ENCODE assay signal across 29 mouse cellular contexts in the genomic region with DNA sequence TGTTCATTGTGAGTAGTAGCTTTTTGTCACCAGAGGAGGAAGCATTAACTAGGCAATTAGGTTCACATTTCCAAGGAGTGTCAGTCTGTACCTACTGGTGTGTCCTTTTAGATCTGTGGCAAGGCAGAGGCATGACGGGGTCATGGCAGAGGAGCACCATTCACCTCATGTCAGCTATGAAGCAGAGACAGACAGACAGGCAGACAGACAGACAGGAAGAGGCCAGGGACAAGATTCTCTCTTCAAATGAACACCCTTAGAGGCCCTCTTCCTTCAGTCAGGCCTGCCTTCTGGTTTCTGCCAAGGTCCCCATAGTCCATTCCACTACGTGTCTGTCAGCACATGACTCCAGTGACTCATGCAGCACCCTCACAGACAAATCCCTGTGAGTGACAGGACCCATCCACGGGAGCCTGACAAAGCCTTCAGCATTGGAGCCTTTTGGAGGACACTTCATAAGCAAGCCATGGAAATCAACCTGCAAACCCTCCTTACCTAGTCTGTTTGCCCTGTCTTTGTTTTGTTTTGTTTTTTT. TPM values are rescaled to one million over a fixed set of nuclear protein-coding genes. Genes with fewer than 3 reads are reported as not detected.
DNase-seq lines count a peak whose midpoint lies in the region; TF ChIP-seq lines count a peak whose summit lies in the region.
"Had no signal": no experiment of that assay in that cellular context is flagged by ENCODE, and none has a peak within 500 bp of the region (broad histone marks: within the 10 kb centered on the region; RNA-seq: fewer than 3 reads in every experiment).

No protein-coding gene starts in this region.

- H3K27me3 ChIP-seq in thymus, adult 2 months (ENCODE audit: control insufficient read depth, insufficient read depth, low read length): no peaks in the 10 kb centered on the region
- H3K27me3 ChIP-seq: embryonic facial prominence, embryonic 15.5 days; heart, embryonic 15.5 days; hindbrain, embryonic 13.5 days; intestine, embryonic 15.5 days had no signal

- peaks cover 50% of the 10 kb centered on the region for H3K79me2 ChIP-seq in macrophage (ENCODE audit: inconsistent target)

- DNase-seq in adrenal gland, adult (ENCODE audit: inconsistent age in 2 of 2, low spot score in 1 of 2): peak; percentile 29 to 72
- no peak for DNase-seq in adrenal gland, postnatal 4 days (ENCODE audit: low spot score in 2 of 2)
- peak; percentile 5 for DNase-seq in 416B (ENCODE audit: low read depth)
- DNase-seq in adrenal gland, postnatal 14 days: peak; percentile 38
- no peak for DNase-seq in kidney, adult 8-10 months
- no peak for DNase-seq in thymus, adult 2 months
- DNase-seq in kidney, postnatal 10 days: no peak
- DNase-seq: cerebellum, adult 2 months; cerebellum, postnatal 10 days; embryo, embryonic 11 days; gastrocnemius, adult 2 months; gastrocnemius, postnatal 25 days; heart, adult 18-20 months; heart, postnatal 14 days; kidney, adult 18-20 months had no signal

- H3K36me3 ChIP-seq in macrophage (ENCODE audit: inconsistent target): peaks cover 52% of the 10 kb centered on the region
- H3K36me3 ChIP-seq in thymus, adult 2 months (ENCODE audit: control insufficient read depth, insufficient read depth, low read length): peaks cover 18% of the 10 kb centered on the region

- peak overlapping the region; percentile 75 for H3K27ac ChIP-seq in macrophage
- H3K27ac ChIP-seq in thymus, adult 2 months (ENCODE audit: control insufficient read depth, insufficient read depth, low read length): no peak overlapping the region
- H3K27ac ChIP-seq: embryonic facial prominence, embryonic 15.5 days; forebrain, embryonic 10.5 days; gastrocnemius, adult 2 months; heart, embryonic 15.5 days; hindbrain, embryonic 13.5 days; hindbrain, postnatal 0 days; intestine, embryonic 15.5 days had no signal

- H3K4me1 ChIP-seq in thymus, adult 2 months (replicated peaks; ENCODE audit: control insufficient read depth, insufficient read depth, low read length): no peaks in the 10 kb centered on the region
- H3K4me1 ChIP-seq: forebrain, embryonic 10.5 days; intestine, embryonic 15.5 days had no signal

- no peak overlapping the region for H3K4me3 ChIP-seq in macrophage (ENCODE audit: inconsistent target)
- no peak overlapping the region for H3K4me3 ChIP-seq in thymus, adult 2 months (ENCODE audit: control insufficient read depth, insufficient read depth, low read length)
- H3K4me3 ChIP-seq: embryonic facial prominence, embryonic 15.5 days; erythroblast, embryonic 14.5 days; forebrain, embryonic 10.5 days; gastrocnemius, adult 2 months; heart, embryonic 15.5 days; hindbrain, embryonic 13.5 days; intestine, embryonic 15.5 days had no signal

- TF ChIP-seq CTCF in thymus, adult 2 months (IDR thresholded peaks at IDR 0.05; ENCODE audit: borderline replicate concordance, control insufficient read depth, extremely low read depth, insufficient read depth, low read length, poor library complexity): no peak

- no peak for TF ChIP-seq POLR2A in thymus, adult 2 months (IDR thresholded peaks at IDR 0.05; ENCODE audit: control insufficient read depth, extremely low read depth, insufficient read depth, low read length, poor library complexity)

- 46% methylated on average over 2 of the region's 3 CpGs for WGBS in macrophage (ENCODE audit: missing documents)
- 93% methylated on average over 3 of the region's 3 CpGs for WGBS in thymus, adult 2 months

RNA-seq across cellular contexts. Expression of a gene that starts 10.5 kb away (rescaled TPM):
- 10 to 100 TPM; 55.2 to 55.3 TPM for total RNA-seq in adrenal gland, postnatal 4 days (2021)
- total RNA-seq in adrenal gland, postnatal 14 days (2021): 43.0 and 46.6 TPM in 2 replicates
- total RNA-seq in macrophage (2018; cell fraction: chromatin; rRNA removed): 10 to 100 TPM; 11.0 to 63.3 (median 28.4) TPM
- total RNA-seq in macrophage (2018; cell fraction: cytosol; rRNA removed): 10 to 100 TPM; 13.2 to 38.0 (median 26.6) TPM
- total RNA-seq in macrophage (2018; cell fraction: nucleus; rRNA removed): 10 to 100 TPM; 15.5 to 64.0 (median 24.1) TPM
- polyA plus RNA-seq in macrophage (2018): 26.0 to 40.8 TPM (median 27.7 TPM) in 3 replicates
- 9.0 and 9.5 TPM in 2 replicates for polyA plus RNA-seq in thymus, adult 2 months (2012; rRNA removed)

RNA-seq across cellular contexts. Expression of a gene that starts 14.7 kb away (rescaled TPM):
- under 1 TPM; 0.17 to 0.34 TPM for total RNA-seq in adrenal gland, postnatal 4 days (2021)
- total RNA-seq in adrenal gland, postnatal 14 days (2021): 0.19 TPM in 1 of 2 replicates, not detected in the other
- total RNA-seq in macrophage (2018; cell fraction: chromatin; rRNA removed): 1 to 10 TPM in 6 of 26 experiments, under 1 TPM in 16, not detected in 4; 0.25 to 2.3 (median 0.61) TPM
- total RNA-seq in macrophage (2018; cell fraction: cytosol; rRNA removed): under 1 TPM in 9 of 26 experiments, not detected in 17; 0.04 to 0.26 (median 0.07) TPM
- total RNA-seq in macrophage (2018; cell fraction: nucleus; rRNA removed): 1 to 10 TPM in 2 of 26 experiments, under 1 TPM in 19, not detected in 5; 0.18 to 1.3 (median 0.48) TPM
- 0.23 TPM in 1 of 3 replicates, not detected in the others for polyA plus RNA-seq in macrophage (2018)
- not detected in 2 replicates for polyA plus RNA-seq in thymus, adult 2 months (2012; rRNA removed)
- total RNA-seq: gastrocnemius, postnatal 25 days; hematopoietic stem cell, adult 5-6 weeks; hindbrain, postnatal 0 days had no signal
- polyA plus RNA-seq: erythroblast, embryonic 14.5 days; forebrain, embryonic 10.5 days; forebrain, embryonic 14.5 days; G1E; heart, embryonic 11.5 days; heart, embryonic 15.5 days; hindbrain, postnatal 0 days had no signal

RNA-seq across cellular contexts. Expression of a gene that starts 59.4 kb away (rescaled TPM):
- total RNA-seq in adrenal gland, postnatal 4 days (2021): under 1 TPM in 1 of 2 experiments, not detected in 1; 0.11 TPM
- not detected in 2 replicates for total RNA-seq in adrenal gland, postnatal 14 days (2021)
- not detected for total RNA-seq in macrophage (2018; cell fraction: chromatin; rRNA removed)
- not detected for total RNA-seq in macrophage (2018; cell fraction: cytosol; rRNA removed)
- not detected for total RNA-seq in macrophage (2018; cell fraction: nucleus; rRNA removed)
- polyA plus RNA-seq in macrophage (2018): not detected in 3 replicates
- 0.15 TPM in 1 of 2 replicates, not detected in the other for polyA plus RNA-seq in thymus, adult 2 months (2012; rRNA removed)
- total RNA-seq: common myeloid progenitor, adult 5-6 weeks; G1E; gastrocnemius, adult 2 months; gastrocnemius, postnatal 25 days; heart, adult 18-20 months; heart, postnatal 14 days; hematopoietic stem cell, adult 5-6 weeks; hindbrain, postnatal 0 days had no signal
- polyA plus RNA-seq: cerebellum, adult 2 months; embryonic facial prominence, embryonic 11.5 days; embryonic facial prominence, embryonic 15.5 days; erythroblast, embryonic 14.5 days; forebrain, embryonic 10.5 days; forebrain, embryonic 14.5 days; G1E; heart, embryonic 11.5 days; hindbrain, embryonic 13.5 days had no signal

Comparison
In these comparisons a context has a peak if more than half of its experiments do, and no peak if none do; other contexts are left out.
1. DNase-seq: peak in adrenal gland, adult (2 of 2), 416B (single experiment) and adrenal gland, postnatal 14 days (single experiment); none in adrenal gland, postnatal 4 days (0 of 2), kidney, adult 8-10 months (0 of 2), thymus, adult 2 months (single experiment) and kidney, postnatal 10 days (single experiment).